Mouse (Mus musculus): Measurements from ENCODE around the gene Ubqln1.

DNA sequence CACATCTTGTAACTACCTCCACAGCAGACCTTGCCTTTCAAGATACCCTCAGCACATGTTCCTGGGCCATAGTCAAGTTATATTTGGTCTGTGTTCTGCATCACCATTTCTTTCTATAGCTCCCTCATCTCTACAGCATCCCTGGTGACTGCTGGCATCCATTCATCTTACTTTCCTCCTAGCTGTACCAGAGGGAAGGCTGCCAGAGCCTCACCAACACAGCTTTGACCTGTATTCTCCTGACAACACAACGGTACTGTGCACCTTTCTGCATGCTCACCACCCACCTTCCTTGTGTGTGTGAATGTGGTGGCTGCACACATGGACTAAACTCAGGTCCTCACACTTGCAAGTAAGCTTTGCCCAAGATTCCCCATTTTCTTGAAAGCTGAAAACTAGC is 12.6 kb downstream of the Ubqln1 start:
- no peak for TF ChIP-seq POLR2A (IDR thresholded peaks at IDR 0.05; ENCODE audit: borderline replicate concordance, low read depth, low read length)
- TF ChIP-seq CTCF (IDR thresholded peaks at IDR 0.05; ENCODE audit: low read depth, low read length), result no peak
